Mouse (Mus musculus) frontal cortex, adult (tissue): Measurements from ENCODE around the gene Gm20521.
"Not testable (repeated sequence)": the region's sequence is repeated elsewhere in the genome, so short reads cannot be mapped to it uniquely, and the experiment has no call there.

Source experiments
- ATAC-seq: cut with Nextera tagmentation; 2 replicates; pipeline ENCODE4 v1.9.2; 2017; ENCODE audit warnings: mild to moderate bottlenecking, moderate library complexity, mixed read lengths; ENCODE audit not compliant: low TSS enrichment

Gm20521 gene

DNA sequence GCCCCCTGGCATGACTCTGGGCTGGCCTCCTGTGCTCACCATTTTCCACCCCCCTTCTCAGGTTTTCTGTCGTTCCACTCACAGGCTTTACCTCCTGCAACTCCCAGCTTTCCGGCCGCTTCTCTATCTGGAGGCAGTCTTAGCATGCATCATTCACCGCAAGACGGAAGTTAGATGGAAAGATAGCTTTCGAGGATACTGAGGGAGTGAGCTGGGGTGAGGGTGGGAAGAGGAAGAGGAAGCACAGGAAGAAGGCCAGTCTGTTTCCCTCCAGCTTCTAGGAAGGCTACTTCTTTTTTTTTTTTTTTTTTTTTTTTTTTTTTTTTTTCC lies 53.6 kb downstream of the Gm20521 start:
- no peak for ATAC-seq

DNA sequence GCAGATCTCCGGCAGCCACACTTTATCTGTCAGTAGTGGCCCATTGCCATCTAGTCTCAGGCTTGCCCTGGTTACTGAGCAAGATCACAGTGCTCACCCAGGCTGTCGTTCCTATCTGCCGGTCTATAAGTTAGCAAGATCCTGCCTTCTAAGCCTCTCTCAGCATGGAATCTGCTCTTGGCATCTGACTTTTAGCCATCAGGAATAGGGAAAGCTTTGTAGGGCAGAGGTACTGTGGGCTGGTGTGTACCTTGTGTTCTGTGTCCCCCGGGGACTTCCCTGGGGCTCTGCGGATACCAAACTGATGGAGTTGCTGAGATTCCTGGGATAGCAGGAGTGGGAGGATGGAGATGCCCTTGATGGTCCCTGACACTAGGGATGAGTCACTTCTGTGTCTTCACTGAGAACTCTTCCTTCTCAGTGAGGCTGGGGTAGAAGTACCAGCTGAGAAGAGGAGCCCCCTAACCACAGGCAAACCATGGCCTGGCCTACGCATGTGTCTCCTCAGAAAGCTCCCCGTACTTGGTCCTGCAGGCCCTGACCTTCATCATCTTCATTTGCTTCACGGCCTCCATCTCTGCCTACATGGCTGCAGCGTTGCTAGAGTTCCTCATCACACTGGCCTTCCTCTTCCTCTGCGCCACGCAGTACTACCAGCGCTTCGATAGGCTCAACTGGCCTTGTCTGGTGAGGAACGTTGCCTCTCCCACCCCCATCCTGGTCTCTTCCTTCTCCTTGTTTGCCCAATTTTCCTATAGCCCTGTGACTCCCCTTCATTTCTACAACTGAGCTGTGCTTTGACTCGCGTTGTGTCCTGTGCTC lies 54.3 kb downstream of the Gm20521 start:
- no peak for ATAC-seq

DNA sequence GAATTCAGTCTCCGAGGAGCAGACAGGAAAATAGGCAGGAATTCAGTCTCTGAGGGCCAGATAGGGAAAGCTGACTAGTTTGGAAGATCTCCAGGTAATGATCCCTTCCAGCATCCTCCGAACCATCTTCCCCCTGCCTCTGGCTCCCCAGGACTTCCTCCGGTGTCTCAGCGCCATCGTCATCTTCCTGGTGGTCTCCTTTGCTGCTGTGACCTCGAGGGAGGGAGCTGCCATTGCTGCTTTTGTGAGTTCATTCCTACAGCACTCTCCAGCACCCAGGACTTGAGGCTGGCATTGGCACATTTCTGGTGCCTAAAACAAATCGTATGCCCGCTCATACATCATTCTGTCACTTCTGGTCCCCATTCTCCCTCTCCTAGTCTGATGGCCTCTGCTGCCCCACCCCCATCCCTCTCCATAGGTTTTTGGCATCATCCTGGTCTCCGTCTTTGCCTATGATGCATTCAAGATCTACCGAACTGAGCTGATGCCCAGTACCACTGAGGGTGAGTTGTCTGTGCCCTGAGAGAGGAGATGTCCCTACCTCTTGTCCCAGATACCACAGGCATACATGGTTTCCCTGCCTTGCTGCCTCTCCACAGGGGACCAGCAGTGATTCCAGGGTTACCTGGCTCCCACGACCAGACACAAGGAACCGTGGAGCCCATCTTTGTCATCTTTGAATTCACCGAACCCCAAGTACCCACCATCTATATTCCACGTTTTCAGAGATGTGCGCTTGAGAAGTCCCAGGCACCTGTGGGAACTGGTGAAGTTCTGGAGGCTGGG lies 55.4 kb downstream of the Gm20521 start:
- ATAC-seq = no peak

DNA sequence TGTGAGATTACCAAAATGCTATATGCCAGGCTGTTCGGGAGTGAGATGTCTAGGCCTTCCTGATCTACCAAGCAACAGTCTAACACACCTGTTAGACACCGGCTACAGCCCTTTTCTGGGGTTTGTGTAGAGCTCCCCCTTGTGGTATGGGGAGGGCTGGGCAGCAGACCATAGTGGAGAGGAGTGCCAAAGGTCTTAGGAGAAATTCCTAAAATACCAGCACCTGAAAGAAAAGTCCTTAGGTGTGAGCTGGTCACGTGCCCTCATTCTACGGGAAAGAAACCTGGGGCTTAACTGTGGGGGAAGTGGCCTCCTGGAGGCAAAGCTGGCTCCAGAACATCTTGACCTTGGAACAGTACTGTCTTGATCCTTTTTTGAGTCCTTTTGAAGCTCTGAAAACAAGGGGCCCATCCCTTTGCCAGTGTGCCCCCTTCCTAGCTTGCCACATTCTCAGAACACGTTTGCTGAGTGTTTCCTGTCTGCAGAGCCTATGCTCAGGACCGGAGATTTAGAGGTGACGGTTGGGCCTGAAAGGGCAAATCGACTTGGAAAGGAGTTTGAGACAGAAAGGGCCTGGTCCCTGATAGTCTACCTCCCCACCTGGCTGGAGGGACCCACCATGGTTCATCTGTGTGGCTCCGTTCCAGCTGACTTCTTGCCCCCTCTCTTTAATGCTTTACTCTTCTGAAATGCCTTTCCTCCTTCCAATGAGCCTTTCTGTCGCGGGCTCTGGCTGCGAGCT lies 56.4 kb downstream of the Gm20521 start:
- peak; percentile 50 for ATAC-seq

DNA sequence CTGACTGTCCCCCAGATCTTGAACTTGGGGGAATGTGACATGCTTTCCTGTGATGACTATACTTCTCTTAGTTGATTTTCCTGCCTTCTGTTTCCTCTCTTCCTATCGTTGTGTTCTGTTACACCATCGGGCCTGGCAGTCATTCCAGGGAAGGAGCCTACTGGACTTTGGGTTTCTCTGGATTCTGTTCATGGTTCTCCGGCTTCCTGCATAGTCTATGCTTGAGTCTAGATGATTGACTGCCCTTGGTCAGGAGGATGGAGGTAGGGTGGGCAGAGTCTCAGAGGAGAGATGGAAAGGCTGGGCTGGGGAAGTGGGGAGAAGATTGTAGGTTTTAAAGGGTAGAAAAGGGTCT lies 56.9 kb downstream of the Gm20521 start:
- ATAC-seq = no peak

DNA sequence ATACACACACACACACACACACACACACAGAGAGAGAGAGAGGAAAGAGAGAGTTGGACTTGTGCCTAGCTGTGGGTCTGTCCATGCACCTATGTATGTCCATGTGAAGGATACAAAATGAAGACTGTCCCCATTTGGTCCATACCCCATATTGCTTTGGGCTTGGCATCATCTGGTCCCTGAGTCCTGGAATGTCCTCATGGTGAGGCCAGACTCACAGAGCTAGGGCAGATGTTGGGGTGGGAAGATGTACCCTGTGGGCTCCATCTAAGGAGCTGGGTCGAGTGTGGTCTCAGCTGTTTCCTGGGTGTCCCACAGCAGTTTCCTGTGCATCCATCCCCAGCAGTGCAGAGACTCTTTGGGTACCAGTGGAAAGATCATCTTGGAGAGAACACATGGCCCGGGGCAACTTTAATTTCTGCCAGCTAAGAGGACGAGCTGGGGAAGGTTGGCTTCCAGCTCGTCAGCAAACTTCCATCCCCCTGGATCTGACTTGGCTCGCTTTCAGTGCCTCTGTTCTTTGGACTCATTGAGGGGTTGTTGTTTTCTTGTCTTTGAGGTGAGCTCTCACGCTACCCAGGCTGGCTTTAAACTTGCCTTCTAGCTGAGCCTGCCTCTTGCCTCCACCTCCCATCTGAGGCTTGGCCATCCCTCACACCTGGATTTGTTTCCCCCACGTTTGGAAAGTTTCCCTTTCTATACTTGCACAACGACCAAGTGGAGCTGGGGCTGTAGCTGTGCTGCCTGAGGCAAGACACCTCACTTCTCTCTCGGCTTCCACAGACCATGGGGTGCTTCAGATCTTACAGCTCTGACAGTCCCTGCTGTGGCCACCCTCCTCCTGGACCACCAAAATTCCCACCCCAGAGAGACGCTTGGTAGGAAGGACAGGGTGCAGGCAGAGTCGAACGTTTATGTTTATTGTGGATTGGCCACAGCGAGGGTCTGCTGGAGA lies 58.1 kb downstream of the Gm20521 start:
- ATAC-seq = no peak

DNA sequence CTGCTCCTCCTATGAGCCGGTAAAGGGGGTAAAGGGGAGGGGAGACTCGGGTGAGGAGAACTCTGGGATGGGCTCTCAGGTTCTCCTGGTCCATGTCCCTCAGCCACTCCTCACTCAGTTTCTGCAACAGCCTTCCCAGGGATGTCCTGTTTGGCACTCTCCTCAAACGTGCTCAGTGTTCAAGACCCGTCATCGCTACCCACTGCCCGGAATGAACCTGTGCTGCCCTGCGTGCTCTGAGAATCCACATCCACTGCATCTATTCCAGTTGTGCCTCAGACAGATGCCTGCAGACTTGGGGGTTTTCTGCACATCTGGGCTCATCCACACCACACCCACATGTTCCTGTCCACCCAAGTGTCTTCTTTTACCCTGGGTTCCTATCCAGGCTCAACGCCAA lies 59.2 kb downstream of the Gm20521 start:
- ATAC-seq = no peak

DNA sequence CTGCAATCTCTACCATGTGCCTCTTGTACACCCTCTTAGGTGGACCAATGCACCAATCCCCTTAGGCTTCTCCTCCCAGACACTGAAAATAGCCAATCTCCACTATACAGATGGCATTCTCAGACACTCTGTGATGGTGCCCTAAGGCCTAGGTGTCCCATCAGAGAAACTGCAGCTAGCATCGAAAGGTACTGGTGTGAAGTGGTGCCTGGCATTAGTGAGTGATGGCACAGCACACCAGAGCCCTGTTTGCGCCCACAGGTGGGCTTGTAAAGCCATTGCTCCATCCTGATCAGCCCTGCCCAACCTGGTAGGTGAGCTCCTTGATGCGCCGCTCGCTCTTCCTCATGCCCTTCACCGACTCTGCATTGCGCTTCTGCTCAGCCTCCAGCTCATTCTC lies 60.7 kb downstream of the Gm20521 start:
- no peak for ATAC-seq

DNA sequence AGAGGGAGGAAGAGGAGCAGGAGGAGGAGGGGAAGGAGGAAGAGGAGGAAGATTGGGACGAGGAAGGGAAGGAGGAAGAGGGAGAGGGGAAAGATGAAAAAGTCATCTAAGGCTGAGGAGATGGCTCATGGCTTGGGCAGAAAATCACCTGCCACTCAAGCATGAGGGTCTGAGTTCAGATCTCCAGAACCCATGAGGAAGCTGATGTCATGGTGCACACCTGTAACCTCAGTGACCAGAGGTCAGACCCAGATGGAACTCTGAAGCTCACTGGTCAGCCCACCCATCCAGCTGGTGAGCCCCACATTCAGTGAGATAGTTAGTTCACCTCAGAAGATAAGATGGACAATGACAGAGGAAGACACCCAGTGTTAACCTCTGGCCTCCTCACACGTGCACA lies 61.7 kb downstream of the Gm20521 start:
- ATAC-seq = no peak

DNA sequence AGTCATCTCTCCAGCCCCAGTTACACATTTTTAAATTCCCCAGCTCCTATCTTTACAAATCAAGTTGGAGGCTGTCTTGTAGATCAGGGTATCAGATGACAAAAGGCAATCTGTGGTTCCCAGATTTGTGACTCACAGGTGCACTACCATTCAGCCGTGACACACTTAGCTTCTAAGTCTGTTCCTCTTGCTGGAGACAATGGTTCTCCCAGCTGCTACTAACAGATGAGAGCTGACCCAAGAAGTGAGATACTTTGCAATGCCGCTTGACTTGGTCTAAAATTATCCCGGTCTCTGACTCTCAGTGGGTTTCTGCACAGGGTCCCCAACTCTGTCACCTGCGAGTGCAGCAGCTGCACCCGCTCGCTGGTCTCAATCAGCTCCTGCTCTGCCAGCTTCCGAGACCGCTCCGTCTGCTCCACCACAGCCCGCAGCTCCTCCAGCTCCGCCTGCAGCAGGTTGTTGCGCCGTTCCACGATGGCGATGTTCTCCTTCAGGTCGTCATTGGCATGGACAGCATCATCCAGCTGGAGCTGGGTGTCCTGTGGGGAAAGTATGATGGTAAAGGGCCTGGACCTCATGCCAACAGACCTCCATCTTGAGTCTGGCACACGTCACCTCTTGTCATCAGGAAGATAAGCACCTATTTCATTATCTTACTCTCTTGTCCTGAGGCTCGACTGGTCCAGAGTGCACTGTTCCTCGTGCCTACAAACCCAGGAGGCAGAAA lies 62.9 kb downstream of the Gm20521 start:
- no peak for ATAC-seq

DNA sequence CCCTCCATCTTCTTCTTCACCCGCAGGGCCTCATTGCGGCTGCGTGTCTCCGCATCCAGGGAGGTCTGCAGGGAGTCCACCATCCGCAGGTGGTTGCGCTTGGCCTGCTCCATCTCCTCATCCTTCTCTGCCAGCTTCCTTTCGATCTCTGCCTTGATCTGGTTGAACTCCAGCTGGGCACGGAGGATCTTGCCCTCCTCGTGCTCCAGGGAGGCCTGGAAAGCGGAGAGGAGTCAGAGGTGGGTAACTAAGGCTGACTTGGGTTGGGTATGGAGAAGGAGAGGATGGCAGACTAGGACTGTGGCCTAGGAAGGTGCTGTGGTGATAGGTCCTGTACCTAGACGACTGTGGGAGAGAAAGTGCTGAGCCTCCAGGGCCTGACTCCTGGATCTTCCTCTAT lies 63.8 kb downstream of the Gm20521 start:
- ATAC-seq = not testable (repeated sequence)
